Mouse (Mus musculus) MEL (cell line): ENCODE results near the gene Chrm4. TPM values are rescaled to one million over a fixed set of nuclear protein-coding genes. Genes with fewer than 3 reads are reported as not detected.

ENCODE experiments used
- DNase-seq: peaks from one replicate; pipeline ENCODE4 v3.0.0; 2011; ENCODE audit warnings: low read depth, low spot score
- H3K27ac ChIP-seq: 2 replicates; pipeline ENCODE4 v1.5.1; 2012; ENCODE audit warnings: low read depth, mild to moderate bottlenecking, control low read depth, low read length, moderate library complexity; ENCODE audit not compliant: control insufficient read depth
- H3K27me3 ChIP-seq, 2 experiments: fragments of 150-350 bp in 1 of 2; sonication (generic) in 1 of 2; 2 replicates each; pipeline ENCODE4 v1.6.1; 2012; ENCODE audit warnings: low read length in 2 of 2, mild to moderate bottlenecking in 2 of 2, improper control_type of control experiment in 1 of 2, moderate library complexity in 1 of 2; ENCODE audit not compliant: insufficient read depth in 2 of 2, control insufficient read depth in 1 of 2
- H3K36me3 ChIP-seq, 2 experiments: 2 replicates each; pipeline ENCODE4 v1.6.1; 2012 to 2014; ENCODE audit warnings: low read length in 2 of 2, improper control_type of control experiment in 1 of 2, inconsistent platforms in 1 of 2, mild to moderate bottlenecking in 1 of 2; ENCODE audit not compliant: insufficient read depth in 2 of 2, control insufficient read depth in 1 of 2
- H3K4me1 ChIP-seq, 2 experiments: fragments of 150-350 bp in 1 of 2; sonication (generic) in 1 of 2; 2 replicates each; pipeline ENCODE4 v1.6.1; 2012; ENCODE audit warnings: low read length in 2 of 2, improper control_type of control experiment in 1 of 2, mild to moderate bottlenecking in 1 of 2; ENCODE audit not compliant: insufficient read depth in 2 of 2, control insufficient read depth in 1 of 2
- H3K4me3 ChIP-seq, 2 experiments: fragments of 150-350 bp in 1 of 2; sonication (generic) in 1 of 2; 2 replicates each; pipeline ENCODE4 v1.5.1; 2012; ENCODE audit warnings: low read depth in 2 of 2, low read length in 2 of 2, mild to moderate bottlenecking in 2 of 2, moderate library complexity in 2 of 2, control low read depth in 1 of 2, improper control_type of control experiment in 1 of 2; ENCODE audit not compliant: control insufficient read depth in 1 of 2, insufficient read depth in 1 of 2
- H3K79me2 ChIP-seq: 2 replicates; pipeline ENCODE4 v1.6.1; 2012; ENCODE audit warnings: mild to moderate bottlenecking, low read length, moderate library complexity; ENCODE audit not compliant: control insufficient read depth, poor library complexity, insufficient read depth
- H3K9ac ChIP-seq: 2 replicates; pipeline ENCODE4 v1.6.1; 2012; ENCODE audit warnings: low read depth, mild to moderate bottlenecking, control low read depth, low read length, moderate library complexity; ENCODE audit not compliant: control insufficient read depth, poor library complexity, severe bottlenecking
- H3K9me3 ChIP-seq: fragments of 150-350 bp; sonication (generic); replicated peaks from 2 replicates; pipeline ENCODE4 v1.6.1; 2012; ENCODE audit warnings: mild to moderate bottlenecking, low read length, improper control_type of control experiment, moderate library complexity; ENCODE audit not compliant: insufficient read depth
- BHLHE40 ChIP-seq: IDR thresholded peaks from 2 replicates; pipeline ENCODE4 v1.6.1; 2012; ENCODE audit warnings: low read depth, mild to moderate bottlenecking, inconsistent platforms, low read length, improper control_type of control experiment, borderline replicate concordance
- CHD1 ChIP-seq: IDR thresholded peaks from 2 replicates; pipeline ENCODE4 v1.6.1; 2012; ENCODE audit warnings: low read depth, mild to moderate bottlenecking, inconsistent platforms, low read length, improper control_type of control experiment
- ELF1 ChIP-seq: IDR thresholded peaks from 2 replicates; pipeline ENCODE4 v1.6.1; 2014; ENCODE audit warnings: low read depth, mild to moderate bottlenecking, inconsistent platforms, low read length, improper control_type of control experiment, moderate library complexity
- EP300 ChIP-seq, 2 experiments: IDR thresholded peaks; 2 replicates each; pipeline ENCODE4 v1.6.1; 2011; ENCODE audit warnings: improper control_type of control experiment in 2 of 2, low read length in 2 of 2, low read depth in 1 of 2, mild to moderate bottlenecking in 1 of 2
- ETS1 ChIP-seq: IDR thresholded peaks from 2 replicates; pipeline ENCODE4 v1.6.1; 2012; ENCODE audit warnings: low read depth, mild to moderate bottlenecking, inconsistent platforms, low read length, improper control_type of control experiment, moderate library complexity
- HCFC1 ChIP-seq: IDR thresholded peaks from 2 replicates; pipeline ENCODE4 v1.6.1; 2012; ENCODE audit warnings: low read depth, mild to moderate bottlenecking, inconsistent platforms, low read length, improper control_type of control experiment, moderate library complexity
- JUND ChIP-seq: IDR thresholded peaks from 2 replicates; pipeline ENCODE4 v1.6.1; 2011; ENCODE audit warnings: low read depth, mild to moderate bottlenecking, improper control_type of control experiment, low read length
- KAT2A ChIP-seq: conservative IDR thresholded peaks from 2 replicates; pipeline ENCODE4 v1.6.1; 2012; ENCODE audit warnings: low read depth, low read length, improper control_type of control experiment, inconsistent platforms
- MAFK ChIP-seq: IDR thresholded peaks from 2 replicates; pipeline ENCODE4 v1.6.1; 2011; ENCODE audit warnings: low read depth, mild to moderate bottlenecking, low read length, improper control_type of control experiment, borderline replicate concordance
- MAX ChIP-seq: IDR thresholded peaks from 2 replicates; pipeline ENCODE4 v1.6.1; 2011; ENCODE audit warnings: low read length, improper control_type of control experiment
- MAZ ChIP-seq: IDR thresholded peaks from 2 replicates; pipeline ENCODE4 v1.6.1; 2012; ENCODE audit warnings: low read depth, mild to moderate bottlenecking, inconsistent platforms, low read length, improper control_type of control experiment
- MXI1 ChIP-seq: IDR thresholded peaks from 2 replicates; pipeline ENCODE4 v1.6.1; 2011; ENCODE audit warnings: mild to moderate bottlenecking, low read depth, low read length, improper control_type of control experiment
- MYB ChIP-seq: IDR thresholded peaks from 2 replicates; pipeline ENCODE4 v1.6.1; 2011; ENCODE audit warnings: mild to moderate bottlenecking, low read depth, low read length, improper control_type of control experiment
- MYC ChIP-seq: IDR thresholded peaks from 2 replicates; pipeline ENCODE4 v1.6.1; 2011; ENCODE audit warnings: low read depth, mild to moderate bottlenecking, low read length, improper control_type of control experiment, moderate library complexity
- POLR2A ChIP-seq, 2 experiments: IDR thresholded peaks; 2 replicates each; pipeline ENCODE4 v1.6.1; 2011 to 2012; ENCODE audit warnings: low read length in 2 of 2, mild to moderate bottlenecking in 2 of 2, control low read depth in 1 of 2, improper control_type of control experiment in 1 of 2, low read depth in 1 of 2, moderate library complexity in 1 of 2; ENCODE audit not compliant: control insufficient read depth in 1 of 2, insufficient read depth in 1 of 2, poor library complexity in 1 of 2
- POLR2AphosphoS2 ChIP-seq: IDR thresholded peaks from 2 replicates; pipeline ENCODE4 v1.6.1; 2011; ENCODE audit warnings: low read length, improper control_type of control experiment
- SIN3A ChIP-seq: IDR thresholded peaks from 2 replicates; pipeline ENCODE4 v1.6.1; 2012; ENCODE audit warnings: low read length, improper control_type of control experiment, inconsistent platforms
- TAL1 ChIP-seq: IDR thresholded peaks from 2 replicates; pipeline ENCODE4 v1.6.1; 2012; ENCODE audit warnings: mild to moderate bottlenecking, inconsistent platforms, low read length, moderate library complexity, mixed read lengths
- TBP ChIP-seq: IDR thresholded peaks from 2 replicates; pipeline ENCODE4 v1.8.0; 2011; ENCODE audit warnings: low read depth, low read length, improper control_type of control experiment
- TCF12 ChIP-seq: IDR thresholded peaks from 2 replicates; pipeline ENCODE4 v1.6.1; 2014; ENCODE audit warnings: low read depth, mild to moderate bottlenecking, inconsistent platforms, low read length, improper control_type of control experiment, moderate library complexity
- polyA plus RNA-seq, 2 experiments: library from polyadenylated mRNA; stranded (reverse) in 1 of 2; unstranded in 1 of 2; fragments of >175 nt in 1 of 2; fragments of >200 nt in 1 of 2; gene quantifications; 2 replicates each; pipeline versions ENCODE4 v1.2.1 to v1.2.4; 2012; ENCODE audit warnings: low replicate concordance in 2 of 2, low read depth in 1 of 2; ENCODE audit not compliant: insufficient read length in 2 of 2, insufficient read depth in 1 of 2, missing spikeins in 1 of 2
- total RNA-seq: library from RNA; depleted of rRNA; stranded (reverse); fragments of 300-350 nt; gene quantifications from 2 replicates; pipeline ENCODE4 v1.2.3, GENCODE M21; 2012

Chrm4 gene
- total and polyA plus RNA-seq, 3 experiments: 21.5 to 29.0 TPM; not detected in 1

DNA sequence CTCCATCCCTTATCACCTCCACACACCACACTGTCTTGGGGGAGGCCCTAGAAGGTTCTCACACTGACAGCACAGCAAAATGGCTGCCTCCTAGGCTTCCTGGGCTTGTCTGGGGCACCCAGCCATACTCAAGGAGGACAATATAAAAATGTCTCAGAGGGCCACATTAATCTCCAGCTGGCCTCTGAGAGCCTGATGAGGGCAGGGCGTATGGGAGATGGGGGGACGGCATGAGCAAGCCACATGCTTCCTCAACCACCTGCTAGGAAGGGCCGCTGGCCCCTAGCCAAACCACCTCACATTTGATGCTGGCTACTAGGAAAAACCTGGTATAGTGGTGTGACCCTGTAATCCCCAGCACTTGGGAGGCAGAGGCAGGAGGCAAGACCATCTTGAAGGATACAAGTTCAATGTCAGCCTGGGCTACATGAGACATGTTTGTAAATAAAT is 21.8 kb downstream of the Chrm4 start:
- Histone ChIP-seq H3K36me3 (peaks cover 2 to 23% of the 10 kb centered on the region in 2 experiments; a peak in 3 of 4 replicates), H3K4me3 (peak overlapping the region; percentile 61 to 90), H3K79me2 (peaks cover 43% of the 10 kb centered on the region), H3K9me3 (no peaks in the 10 kb centered on the region), H3K4me1 (peaks cover 15 to 41% of the 10 kb centered on the region in 2 experiments; a peak in 3 of 4 replicates), H3K9ac (peak overlapping the region; percentile 71), H3K27me3 (no peaks in the 10 kb centered on the region), H3K27ac (peak overlapping the region; percentile 94)
- DNase-seq: peak; percentile 85
- TF ChIP-seq MXI1: peak; percentile 91
- TF ChIP-seq MYB: 0 out of 2 replicates have a peak, but pooled peaks have one; percentile 13
- TF ChIP-seq JUND: no peak
- peak; percentile 51; the same call in 1 of the 2 replicates for TF ChIP-seq TAL1
- TF ChIP-seq EP300 (IDR thresholded peaks at IDR 0.05; ENCODE audit: low read depth in 1 of 2, low read length in 2 of 2): peak in 1 of 2 experiments; percentile 55; a peak in 3 of 4 replicates
- TF ChIP-seq ETS1: peak; percentile 86
- no peak for TF ChIP-seq TBP
- TF ChIP-seq MAFK: no peak
- peak; percentile 85 for TF ChIP-seq MAX
- TF ChIP-seq MAZ: peak; percentile 24; the same call in 1 of the 2 replicates
- no peak for TF ChIP-seq POLR2A (IDR thresholded peaks at IDR 0.05; ENCODE audit: control insufficient read depth in 1 of 2, insufficient read depth in 1 of 2, low read depth in 1 of 2, low read length in 2 of 2, poor library complexity in 1 of 2)
- peak; percentile 83; the same call in 1 of the 2 replicates for TF ChIP-seq CHD1
- TF ChIP-seq TCF12: peak; percentile 64
- peak; percentile 53; the same call in 1 of the 2 replicates for TF ChIP-seq BHLHE40
- TF ChIP-seq HCFC1: no peak
- peak; percentile 81; the same call in 1 of the 2 replicates for TF ChIP-seq MYC
- no peak for TF ChIP-seq KAT2A
- TF ChIP-seq ELF1: 0 out of 2 replicates have a peak, but pooled peaks have one; percentile 3
- peak; percentile 82 for TF ChIP-seq SIN3A
- TF ChIP-seq POLR2AphosphoS2: no peak
